Mouse (Mus musculus): ENCODE results near the gene Asrgl1.

- TF ChIP-seq CTCF (IDR thresholded peaks at IDR 0.05; ENCODE audit: low read depth, low read length): no peak
- no peak for TF ChIP-seq POLR2A (IDR thresholded peaks at IDR 0.05; ENCODE audit: extremely low read depth, insufficient read depth, low read length)
Observed at GRCm38 (mm10) chr19:9063831-9064230, 71.6 kb downstream of the Asrgl1 start.

All from liver, adult 2 months (tissue).